Mouse (Mus musculus): ENCODE data around the gene Atg9a.

Gene Atg9a

DNA sequence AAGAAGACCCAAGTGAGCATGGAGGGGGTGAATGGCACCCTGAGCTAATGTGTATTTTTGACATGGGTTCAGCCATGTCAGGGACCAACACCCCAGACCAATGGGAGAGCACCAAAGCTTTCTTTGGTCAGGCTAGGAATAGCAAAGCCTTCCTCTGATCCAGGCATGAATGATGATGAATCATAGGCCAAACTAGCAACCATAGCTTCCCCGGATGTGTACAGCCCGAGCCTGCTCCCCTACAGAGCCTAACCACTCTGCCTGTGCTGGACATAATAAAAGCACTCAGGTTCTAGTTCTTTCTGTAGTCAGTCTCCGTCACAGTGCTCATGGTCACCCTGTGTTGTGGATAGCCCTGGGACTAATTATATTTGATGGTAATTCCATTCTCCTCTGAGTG lies 29.5 kb upstream of the Atg9a start:
- no peaks in the 10 kb centered on the region; the same call in 1 of the 2 replicates for H3K36me3 ChIP-seq (ENCODE audit: control insufficient read depth, insufficient read depth, low read length, poor library complexity, severe bottlenecking)
- DNase-seq (ENCODE audit: low read depth, low spot score), result no peak
- H3K27me3 ChIP-seq (ENCODE audit: control insufficient read depth, insufficient read depth, low read length, poor library complexity, severe bottlenecking), result no peaks in the 10 kb centered on the region

DNA sequence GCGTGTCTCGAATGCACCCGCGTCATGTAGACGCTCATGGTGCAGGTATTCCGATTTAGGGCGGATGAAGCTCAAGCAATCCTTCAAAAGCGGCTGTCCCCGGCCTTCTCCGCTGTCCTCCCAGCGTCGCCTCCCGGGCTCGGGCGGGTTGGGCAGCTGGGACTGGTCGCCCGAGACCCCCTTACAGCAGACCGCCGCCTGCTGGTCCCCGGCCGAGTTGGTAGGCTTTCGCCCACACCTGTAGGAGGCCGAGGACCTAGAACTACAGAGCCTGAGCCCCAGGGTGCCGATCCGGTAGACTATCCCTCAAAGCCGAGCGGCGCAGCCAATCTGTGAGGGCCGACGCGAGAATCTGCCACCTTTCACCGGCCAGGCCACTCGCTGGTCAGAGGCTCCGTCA lies 27.5 kb upstream of the Atg9a start, which contains the start of gene Tuba4a:
TSS of gene Tuba4a (minus strand) at position 335 of the 400 bp plus-strand sequence.
- H3K27me3 ChIP-seq (ENCODE audit: control insufficient read depth, insufficient read depth, low read length, poor library complexity, severe bottlenecking), result no peaks in the 10 kb centered on the region
- DNase-seq (ENCODE audit: low read depth, low spot score), result no peak
- H3K36me3 ChIP-seq (ENCODE audit: control insufficient read depth, insufficient read depth, low read length, poor library complexity, severe bottlenecking), result peaks cover 9% of the 10 kb centered on the region

DNA sequence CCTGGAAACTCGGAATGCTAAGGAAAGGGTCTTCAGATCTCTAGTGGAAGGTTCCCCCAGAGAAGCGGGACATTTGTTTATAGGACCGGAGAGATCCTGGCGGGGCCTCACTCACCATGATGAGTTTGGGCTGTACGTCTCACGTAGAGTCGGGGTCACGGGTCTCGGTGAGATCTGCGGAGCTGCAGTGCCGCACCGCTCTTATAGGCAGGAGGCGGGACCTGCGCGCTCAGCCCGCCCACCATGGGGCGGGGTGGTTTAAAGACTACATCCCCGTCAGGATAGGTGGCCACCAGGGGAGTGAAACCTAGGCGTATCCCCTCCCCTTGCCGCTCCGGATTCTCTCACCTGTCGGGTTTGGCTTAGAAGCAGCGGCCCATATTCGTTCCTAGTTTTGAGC lies 27.1 kb upstream of the Atg9a start:
- Histone ChIP-seq H3K36me3 (ENCODE audit: control insufficient read depth, insufficient read depth, low read length, poor library complexity, severe bottlenecking) (peaks cover 11% of the 10 kb centered on the region), H3K27me3 (ENCODE audit: control insufficient read depth, insufficient read depth, low read length, poor library complexity, severe bottlenecking) (no peaks in the 10 kb centered on the region)
- DNase-seq (ENCODE audit: low read depth, low spot score), result peak; percentile 97

DNA sequence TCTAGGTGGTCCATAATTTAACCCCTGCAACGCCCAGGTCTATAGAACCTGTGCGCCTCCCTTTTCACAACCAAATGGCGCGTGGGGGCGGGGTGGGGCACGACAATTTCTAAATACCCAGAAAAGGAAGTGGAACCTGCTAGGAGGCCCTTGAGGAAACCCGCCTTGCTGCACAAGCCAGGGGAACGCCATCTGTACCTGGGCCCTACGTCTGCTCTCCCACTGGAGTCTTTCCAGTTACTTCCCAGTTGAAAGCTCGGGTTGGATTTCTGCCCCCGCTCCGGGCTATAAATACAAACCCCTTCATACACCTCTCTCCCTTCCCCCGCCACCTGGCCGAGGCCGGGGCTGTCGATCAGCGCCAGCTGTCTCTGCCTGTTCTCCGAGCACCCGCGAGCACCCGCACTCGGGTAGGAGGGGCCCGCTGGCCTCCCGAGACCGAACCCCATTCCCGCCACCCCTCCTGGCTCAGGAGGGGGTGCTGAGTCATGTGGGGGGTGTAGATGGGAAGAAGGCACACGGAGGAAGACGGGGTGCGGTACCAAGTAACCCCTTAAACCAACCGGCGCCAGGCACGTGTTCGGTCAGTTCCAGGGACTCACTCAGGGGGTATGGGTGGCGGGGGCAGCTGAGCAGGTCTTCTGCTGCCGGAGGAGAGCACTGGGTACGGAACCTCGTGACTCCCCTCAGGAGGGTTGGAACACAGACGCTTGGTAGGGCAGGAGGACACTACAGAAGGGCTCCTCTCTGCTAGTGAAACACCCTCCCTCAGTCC lies 26.4 kb upstream of the Atg9a start:
- peak; percentile 78 for DNase-seq (ENCODE audit: low read depth, low spot score)
- peaks cover 11% of the 10 kb centered on the region for H3K36me3 ChIP-seq (ENCODE audit: control insufficient read depth, insufficient read depth, low read length, poor library complexity, severe bottlenecking)
- H3K27me3 ChIP-seq (ENCODE audit: control insufficient read depth, insufficient read depth, low read length, poor library complexity, severe bottlenecking), result no peaks in the 10 kb centered on the region

DNA sequence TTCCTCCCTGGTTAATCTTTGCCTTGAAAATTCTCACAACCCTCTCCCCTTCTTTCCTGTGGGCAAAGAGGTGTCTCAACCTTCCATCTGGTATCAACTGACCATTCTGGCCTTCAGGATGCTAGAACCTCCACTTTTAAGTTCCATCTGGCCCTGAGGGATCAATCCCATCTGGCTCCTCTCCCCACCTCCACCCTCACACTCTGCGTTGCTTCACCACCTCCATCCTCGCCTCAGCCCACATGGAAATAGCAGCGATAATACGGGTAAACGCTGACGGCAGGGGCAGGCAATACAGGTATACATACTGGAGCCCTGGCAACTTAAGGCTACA lies 25.9 kb upstream of the Atg9a start:
- Histone ChIP-seq H3K36me3 (ENCODE audit: control insufficient read depth, insufficient read depth, low read length, poor library complexity, severe bottlenecking) (peaks cover 11% of the 10 kb centered on the region), H3K27me3 (ENCODE audit: control insufficient read depth, insufficient read depth, low read length, poor library complexity, severe bottlenecking) (no peaks in the 10 kb centered on the region)
- no peak for DNase-seq (ENCODE audit: low read depth, low spot score)

DNA sequence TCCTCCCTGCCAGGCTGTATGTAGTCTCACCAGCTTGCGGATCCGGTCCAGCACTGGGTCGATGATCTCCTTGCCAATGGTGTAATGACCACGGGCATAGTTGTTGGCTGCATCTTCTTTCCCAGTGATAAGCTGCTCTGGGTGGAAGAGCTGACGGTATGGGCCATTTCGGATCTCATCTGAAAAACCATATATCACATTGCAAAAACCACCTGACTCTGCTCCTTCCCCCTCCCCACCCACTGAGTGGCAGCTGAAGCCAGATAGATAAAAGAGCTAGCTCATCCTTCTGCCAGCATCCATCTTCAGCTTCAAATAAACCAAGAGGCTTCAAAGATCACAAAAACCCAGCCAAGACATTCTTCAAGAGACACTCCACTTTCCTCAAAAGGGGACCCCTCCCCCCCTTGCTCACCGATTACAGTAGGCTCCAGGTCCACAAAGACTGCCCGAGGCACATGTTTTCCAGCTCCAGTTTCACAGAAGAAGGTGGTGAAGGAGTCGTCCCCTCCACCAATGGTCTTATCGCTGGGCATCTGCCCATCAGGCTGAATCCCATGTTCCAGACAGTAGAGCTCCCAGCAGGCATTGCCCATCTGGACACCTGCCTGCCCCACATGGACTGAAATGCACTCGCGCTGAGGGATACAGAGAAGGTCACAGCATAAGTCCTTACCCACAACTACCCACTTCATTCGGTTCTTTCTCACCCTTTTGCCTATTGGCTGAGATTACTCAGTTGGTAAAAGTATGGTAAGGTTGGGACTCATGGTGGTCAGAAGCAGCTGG lies 25.0 kb upstream of the Atg9a start:
- DNase-seq (ENCODE audit: low read depth, low spot score), result no peak
- Histone ChIP-seq H3K36me3 (ENCODE audit: control insufficient read depth, insufficient read depth, low read length, poor library complexity, severe bottlenecking) (peaks cover 13% of the 10 kb centered on the region), H3K27me3 (ENCODE audit: control insufficient read depth, insufficient read depth, low read length, poor library complexity, severe bottlenecking) (no peaks in the 10 kb centered on the region)

DNA sequence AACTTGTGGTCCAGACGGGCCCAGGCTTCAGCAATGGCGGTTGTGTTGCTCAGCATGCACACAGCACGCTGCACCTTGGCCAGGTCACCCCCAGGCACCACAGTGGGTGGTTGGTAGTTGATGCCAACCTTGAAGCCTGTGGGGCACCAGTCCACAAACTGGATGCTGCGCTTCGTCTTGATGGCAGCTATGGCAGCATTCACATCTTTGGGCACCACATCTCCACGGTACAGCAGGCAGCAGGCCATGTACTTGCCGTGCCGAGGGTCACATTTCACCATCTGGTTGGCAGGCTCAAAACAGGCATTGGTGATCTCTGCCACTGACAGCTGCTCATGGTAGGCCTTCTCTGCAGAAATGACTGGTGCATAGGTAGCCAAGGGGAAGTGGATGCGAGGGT lies 23.8 kb upstream of the Atg9a start:
- no peak for DNase-seq (ENCODE audit: low read depth, low spot score)
- H3K27me3 ChIP-seq (ENCODE audit: control insufficient read depth, insufficient read depth, low read length, poor library complexity, severe bottlenecking), result no peaks in the 10 kb centered on the region

DNA sequence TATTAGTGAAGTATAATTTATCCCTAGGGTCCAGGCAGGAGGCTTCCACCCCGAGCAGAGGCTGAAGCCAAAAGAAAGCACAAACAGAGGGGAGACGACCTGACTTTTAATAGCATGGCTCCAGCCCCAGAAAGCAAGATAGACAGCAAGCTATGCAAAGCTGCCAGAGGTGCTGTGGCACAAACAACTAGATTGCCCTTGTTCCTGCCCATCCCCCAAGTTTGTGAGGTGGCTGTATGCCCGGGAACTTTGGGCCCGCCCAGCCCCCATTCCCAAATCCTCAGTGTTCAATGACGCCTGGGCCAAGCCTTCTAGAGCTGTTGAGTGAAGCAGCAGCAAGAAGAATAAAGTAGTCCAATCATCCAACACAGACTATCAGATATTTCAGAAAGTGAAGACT lies 22.9 kb upstream of the Atg9a start:
- DNase-seq (ENCODE audit: low read depth, low spot score), result no peak
- Histone ChIP-seq H3K36me3 (ENCODE audit: control insufficient read depth, insufficient read depth, low read length, poor library complexity, severe bottlenecking) (peaks cover 13% of the 10 kb centered on the region), H3K27me3 (ENCODE audit: control insufficient read depth, insufficient read depth, low read length, poor library complexity, severe bottlenecking) (no peaks in the 10 kb centered on the region)

More for the DNA sequence above, 23.8 kb upstream of the Atg9a start:
- peaks cover 13% of the 10 kb centered on the region for H3K36me3 ChIP-seq (ENCODE audit: control insufficient read depth, insufficient read depth, low read length, poor library complexity, severe bottlenecking)

DNA sequence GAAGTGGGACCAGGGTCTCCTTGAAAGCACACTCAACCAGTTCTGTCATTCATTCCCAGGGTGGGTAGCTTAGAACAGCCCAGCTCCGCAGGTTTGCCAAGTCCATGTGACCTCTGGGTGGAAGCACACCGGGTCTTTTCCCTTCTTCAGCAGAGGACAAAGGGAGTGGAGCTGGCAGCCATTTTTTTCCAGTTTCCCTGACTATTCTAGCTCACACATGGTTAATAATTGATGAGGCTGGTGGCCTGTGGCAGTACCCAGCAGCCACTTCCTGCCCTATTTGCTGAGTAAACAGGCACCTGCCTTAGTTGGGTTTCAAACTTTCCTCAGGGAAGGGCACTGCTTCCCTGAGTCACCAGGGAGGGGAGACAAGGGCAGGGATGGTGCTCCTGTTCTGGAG lies 22.4 kb upstream of the Atg9a start:
- Histone ChIP-seq H3K27me3 (ENCODE audit: control insufficient read depth, insufficient read depth, low read length, poor library complexity, severe bottlenecking) (no peaks in the 10 kb centered on the region), H3K36me3 (ENCODE audit: control insufficient read depth, insufficient read depth, low read length, poor library complexity, severe bottlenecking) (peaks cover 13% of the 10 kb centered on the region)
- no peak for DNase-seq (ENCODE audit: low read depth, low spot score)

DNA sequence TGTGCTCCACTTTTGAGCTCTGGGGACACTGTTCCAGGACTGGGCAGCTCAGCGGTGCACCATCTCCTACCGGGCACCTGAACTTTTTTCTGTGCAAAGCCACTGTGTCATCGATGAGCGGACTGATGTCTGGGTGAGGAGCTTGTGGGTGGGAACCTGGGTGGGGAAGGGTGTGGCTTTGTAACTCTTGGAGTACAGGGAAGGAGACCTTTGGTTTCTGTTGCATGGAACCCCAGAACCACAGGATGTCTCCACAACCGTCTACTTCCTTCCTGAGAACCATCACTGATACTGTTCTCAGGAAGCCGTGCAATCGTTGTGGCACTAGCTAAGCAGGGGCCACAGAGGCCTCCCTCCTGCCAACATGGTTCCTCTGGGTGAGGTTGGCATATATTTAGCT lies 21.1 kb upstream of the Atg9a start:
- no peak for DNase-seq (ENCODE audit: low read depth, low spot score)
- H3K27me3 ChIP-seq (ENCODE audit: control insufficient read depth, insufficient read depth, low read length, poor library complexity, severe bottlenecking), result no peaks in the 10 kb centered on the region
- H3K36me3 ChIP-seq (ENCODE audit: control insufficient read depth, insufficient read depth, low read length, poor library complexity, severe bottlenecking), result peaks cover 13% of the 10 kb centered on the region

DNA sequence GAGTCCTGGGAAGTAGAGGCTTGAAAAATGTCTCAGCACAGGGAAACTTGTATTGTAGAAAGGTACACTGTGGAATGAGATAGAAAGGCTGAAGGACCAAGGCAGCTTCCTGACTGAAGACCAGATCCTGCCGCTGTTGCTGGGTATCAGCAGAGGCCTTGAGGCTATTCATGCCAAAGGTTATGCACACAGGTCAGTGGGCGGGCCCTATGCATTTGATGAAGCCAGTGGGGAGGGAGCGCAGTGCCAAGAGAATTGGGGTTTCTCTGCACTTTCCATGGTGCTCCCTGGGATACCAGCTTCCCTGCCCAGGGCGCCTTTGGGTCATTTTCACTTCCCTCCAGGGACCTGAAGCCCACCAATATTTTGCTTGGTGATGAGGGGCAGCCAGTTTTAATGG lies 20.5 kb upstream of the Atg9a start:
- DNase-seq (ENCODE audit: low read depth, low spot score), result no peak
- peaks cover 13% of the 10 kb centered on the region for H3K36me3 ChIP-seq (ENCODE audit: control insufficient read depth, insufficient read depth, low read length, poor library complexity, severe bottlenecking)
- no peaks in the 10 kb centered on the region for H3K27me3 ChIP-seq (ENCODE audit: control insufficient read depth, insufficient read depth, low read length, poor library complexity, severe bottlenecking)

DNA sequence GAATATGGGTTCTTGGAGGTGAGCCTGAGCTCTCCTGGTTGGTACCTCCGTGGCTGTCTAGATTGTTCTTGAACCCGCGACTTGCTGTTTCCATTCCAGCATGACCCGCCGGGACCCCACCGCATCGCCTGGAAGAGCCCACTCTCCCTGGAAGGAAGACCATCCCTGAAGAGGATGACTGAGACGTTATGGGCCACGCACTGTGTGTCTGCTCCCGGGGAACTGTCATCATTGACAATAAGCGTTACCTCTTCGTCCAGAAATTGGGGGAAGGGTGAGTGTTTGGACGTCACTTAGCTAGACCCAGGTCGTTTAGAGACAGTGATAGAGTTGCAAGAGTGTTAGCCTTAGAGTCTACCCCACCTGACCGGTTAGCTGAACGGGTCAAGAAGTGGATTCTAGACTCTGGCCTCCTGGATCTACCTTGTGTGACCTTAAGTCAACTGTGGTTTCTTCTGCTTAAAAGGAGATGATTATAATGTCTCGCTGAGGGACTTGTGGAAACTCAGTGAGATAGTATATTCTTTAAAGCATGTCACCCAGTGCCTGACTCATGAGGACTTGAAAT lies 19.2 kb upstream of the Atg9a start:
- no peak for DNase-seq (ENCODE audit: low read depth, low spot score)
- H3K36me3 ChIP-seq (ENCODE audit: control insufficient read depth, insufficient read depth, low read length, poor library complexity, severe bottlenecking), result peaks cover 13% of the 10 kb centered on the region
- no peaks in the 10 kb centered on the region for H3K27me3 ChIP-seq (ENCODE audit: control insufficient read depth, insufficient read depth, low read length, poor library complexity, severe bottlenecking)

DNA sequence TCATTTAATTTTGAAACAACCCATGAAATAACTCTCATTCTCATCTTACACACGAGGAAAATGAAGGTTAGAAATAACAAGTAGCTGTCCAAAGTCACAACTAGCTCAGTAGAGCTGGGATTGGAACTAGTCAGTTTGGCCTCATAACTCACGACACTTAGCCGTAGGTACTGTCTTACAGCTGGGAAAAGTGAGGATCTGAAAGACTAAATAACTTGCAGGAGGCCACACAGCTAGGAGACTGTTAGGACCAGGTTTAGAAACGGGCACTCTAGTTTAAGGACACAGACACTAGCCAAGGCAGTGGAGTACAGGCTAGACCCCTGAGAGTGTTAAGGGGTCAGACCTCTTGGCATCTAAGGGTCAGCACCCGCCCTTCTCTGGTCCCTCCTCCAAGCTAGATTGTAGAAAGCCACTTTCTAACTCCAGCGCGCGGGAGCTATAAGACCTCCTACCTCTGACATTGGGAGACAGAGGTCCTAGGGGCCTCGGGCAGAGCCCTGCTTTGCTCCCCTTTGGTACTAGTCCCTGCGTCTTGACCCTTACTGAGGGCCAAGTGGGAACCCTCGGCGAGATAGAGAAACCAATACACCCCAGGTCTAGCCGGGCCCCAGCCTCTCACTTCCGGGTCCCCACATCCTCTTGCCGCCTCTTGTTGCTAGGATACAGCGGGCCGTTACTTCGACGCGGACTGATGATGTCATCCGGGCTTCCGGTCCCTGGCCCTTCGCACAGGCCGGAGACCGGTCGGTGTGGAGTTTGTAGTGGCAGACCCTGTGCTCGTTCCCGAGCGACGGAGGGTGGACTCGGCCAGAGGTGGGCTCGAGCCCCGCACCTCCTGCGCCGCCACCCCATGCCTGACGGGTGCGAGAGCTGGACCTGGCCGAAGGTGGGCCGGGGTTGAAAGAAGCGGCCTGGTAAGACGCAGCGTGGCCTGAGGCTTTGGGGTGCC lies 18.4 kb upstream of the Atg9a start, which contains the start of the genes Glb1l and Stk16:
TSS of gene Glb1l (minus strand) at position 678 of the 952 bp plus-strand sequence.
TSS of gene Stk16 (plus strand) at position 703 of the 952 bp plus-strand sequence.
- peaks cover 10% of the 10 kb centered on the region; the same call in 1 of the 2 replicates for H3K36me3 ChIP-seq (ENCODE audit: control insufficient read depth, insufficient read depth, low read length, poor library complexity, severe bottlenecking)
- H3K27me3 ChIP-seq (ENCODE audit: control insufficient read depth, insufficient read depth, low read length, poor library complexity, severe bottlenecking), result no peaks in the 10 kb centered on the region
- peak; percentile 97 for DNase-seq (ENCODE audit: low read depth, low spot score)

DNA sequence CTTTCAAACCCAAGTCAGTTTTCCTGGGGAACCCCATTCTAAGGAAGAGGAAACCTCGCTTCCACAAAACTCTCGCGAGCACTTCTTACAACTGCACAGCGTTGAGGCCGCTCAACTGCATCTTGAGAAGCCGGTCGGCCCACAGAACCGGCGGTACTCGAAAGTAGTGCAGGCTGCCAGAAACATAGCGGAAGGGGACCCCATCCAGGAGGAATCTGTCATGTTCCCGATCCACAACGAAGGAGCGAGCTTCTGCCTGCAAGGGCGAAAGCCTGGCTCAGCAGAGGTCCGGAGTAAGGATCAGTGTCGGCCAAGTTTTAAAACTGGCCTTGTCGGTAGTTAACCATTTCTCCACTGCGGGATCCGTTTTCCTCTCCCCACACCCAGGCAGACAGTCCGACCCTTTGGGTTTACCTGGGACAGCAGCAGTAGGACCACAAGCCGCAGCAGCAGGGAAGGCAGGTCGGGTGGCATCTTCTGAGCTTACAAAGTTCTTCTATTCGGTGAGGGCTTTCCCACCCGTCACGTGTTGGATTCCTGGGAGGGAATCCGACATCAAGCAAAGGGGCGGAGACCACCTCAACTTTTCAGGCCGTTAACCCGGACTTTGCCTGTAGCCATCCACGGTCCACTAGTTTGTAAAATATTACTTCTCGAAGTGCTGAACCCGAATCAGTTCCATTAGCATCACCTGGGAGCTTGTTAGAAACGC lies 17.1 kb upstream of the Atg9a start:
- DNase-seq (ENCODE audit: low read depth, low spot score), result no peak
- Histone ChIP-seq H3K27me3 (ENCODE audit: control insufficient read depth, insufficient read depth, low read length, poor library complexity, severe bottlenecking) (no peaks in the 10 kb centered on the region), H3K36me3 (ENCODE audit: control insufficient read depth, insufficient read depth, low read length, poor library complexity, severe bottlenecking) (peaks cover 2% of the 10 kb centered on the region; the same call in 1 of the 2 replicates)
